Mouse (Mus musculus): ENCODE results near the gene Ang2. TPM values are rescaled to one million over a fixed set of nuclear protein-coding genes. Genes with fewer than 3 reads are reported as not detected.

The Ang2 gene
- total and polyA plus RNA-seq, 3 experiments: not detected

GRCm38 (mm10) chr14:51145521-51145920 lies 53.4 kb downstream of the Ang2 start:
- dilution Hi-C loops (cut with MboI; ENCODE audit: extremely low pct_ligation_motif_present, extremely low pct_unique_long_range_greater_than_20kb, low sequenced_read_pairs) (no loop called here), in situ Hi-C loops (cut with MboI; ENCODE audit: low pct_ligation_motif_present, low pct_unique_long_range_greater_than_20kb, low sequenced_read_pairs) (no loop called here)
- no peak for DNase-seq (ENCODE audit: extremely low read depth)
- TF ChIP-seq EP300 (IDR thresholded peaks at IDR 0.05; ENCODE audit: low read length) (no peak), CHD2 (IDR thresholded peaks at IDR 0.05; ENCODE audit: low read length) (no peak), CTCF (conservative IDR thresholded peaks at IDR 0.05 in 1 of 2, IDR thresholded peaks at IDR 0.05 in 1 of 2; ENCODE audit: low read depth in 2 of 2, low read length in 2 of 2) (no peak), POLR2A (IDR thresholded peaks at IDR 0.05; ENCODE audit: low read depth, low read length) (no peak), MEF2A (IDR thresholded peaks at IDR 0.05; ENCODE audit: borderline replicate concordance, low read depth, low read length) (no peak)
- H3K27me3 ChIP-seq (replicated peaks): no peaks in the 10 kb centered on the region
- H3K4me1 ChIP-seq (ENCODE audit: control insufficient read depth in 1 of 2, insufficient read depth in 2 of 2): peaks cover 2 to 11% of the 10 kb centered on the region in 2 experiments; a peak in 3 of 4 replicates
- H3K4me3 ChIP-seq (replicated peaks in 1 of 3; ENCODE audit: low read depth in 2 of 3, low read length in 2 of 3, poor library complexity in 1 of 3): no peak overlapping the region
- no peaks in the 10 kb centered on the region for H3K79me2 ChIP-seq (replicated peaks; ENCODE audit: control insufficient read depth, extremely low read depth, insufficient read depth, poor library complexity, severe bottlenecking)
- H3K4me2 ChIP-seq (ENCODE audit: insufficient read depth, low read depth, poor library complexity, severe bottlenecking): no peak overlapping the region
- no peaks in the 10 kb centered on the region for H3K9me3 ChIP-seq (replicated peaks; ENCODE audit: low read length)
- no peaks in the 10 kb centered on the region for H3K36me3 ChIP-seq (replicated peaks in 1 of 2; ENCODE audit: control insufficient read depth in 1 of 2, insufficient read depth in 1 of 2, low read length in 1 of 2)
- no peak overlapping the region for H3K9ac ChIP-seq (ENCODE audit: insufficient read depth, low read depth)
- no peak overlapping the region for H3K27ac ChIP-seq (ENCODE audit: insufficient read depth, low read depth)

Other genes with a start within 250 kb of the Ang2 start
- 0.21 TPM in 2 replicates for gene Pnp2, start 243.2 kb downstream of the Ang2 start, total RNA-seq (2012; rRNA removed)
- gene Pnp2, start 243.2 kb downstream of the Ang2 start, total RNA-seq (2014; rRNA removed): 0.43 TPM in 1 of 2 replicates, not detected in the other
- gene Pnp2, start 243.2 kb downstream of the Ang2 start, polyA plus RNA-seq (2012; ENCODE audit: insufficient read length, low read depth): 0.91 TPM in 1 of 2 replicates, not detected in the other
- gene Rnase10, start 191.4 kb downstream of the Ang2 start, total RNA-seq (2012; rRNA removed): not detected in 2 replicates
- gene Rnase10, start 191.4 kb downstream of the Ang2 start, total RNA-seq (2014; rRNA removed): not detected in 2 replicates
- gene Rnase10, start 191.4 kb downstream of the Ang2 start, polyA plus RNA-seq (2012; ENCODE audit: insufficient read length, low read depth): not detected in 2 replicates
- gene Rnase9, start 157.3 kb downstream of the Ang2 start, total RNA-seq (2012; rRNA removed): not detected in 2 replicates
- not detected in 2 replicates for gene Rnase9, start 157.3 kb downstream of the Ang2 start, total RNA-seq (2014; rRNA removed)
- gene Rnase9, start 157.3 kb downstream of the Ang2 start, polyA plus RNA-seq (2012; ENCODE audit: insufficient read length, low read depth): not detected in 2 replicates
- not detected in 2 replicates for gene Rnase11, start 149.0 kb downstream of the Ang2 start, total RNA-seq (2012; rRNA removed)
- gene Rnase11, start 149.0 kb downstream of the Ang2 start, total RNA-seq (2014; rRNA removed): not detected in 2 replicates
- gene Rnase11, start 149.0 kb downstream of the Ang2 start, polyA plus RNA-seq (2012; ENCODE audit: insufficient read length, low read depth): not detected in 2 replicates
- gene Rnase12, start 141.5 kb downstream of the Ang2 start, total RNA-seq (2012; rRNA removed): 0.38 and 0.55 TPM in 2 replicates
- gene Rnase12, start 141.5 kb downstream of the Ang2 start, total RNA-seq (2014; rRNA removed): not detected in 2 replicates
- gene Rnase12, start 141.5 kb downstream of the Ang2 start, polyA plus RNA-seq (2012; ENCODE audit: insufficient read length, low read depth): not detected in 2 replicates
- not detected in 2 replicates for gene Olfr750, start 124.7 kb downstream of the Ang2 start, total RNA-seq (2012; rRNA removed)
- gene Olfr750, start 124.7 kb downstream of the Ang2 start, total RNA-seq (2014; rRNA removed): not detected in 2 replicates
- gene Olfr750, start 124.7 kb downstream of the Ang2 start, polyA plus RNA-seq (2012; ENCODE audit: insufficient read length, low read depth): not detected in 2 replicates
- 0.92 and 1.9 TPM in 2 replicates for gene Rnase4, start 108.1 kb downstream of the Ang2 start, total RNA-seq (2012; rRNA removed)
- gene Rnase4, start 108.1 kb downstream of the Ang2 start, total RNA-seq (2014; rRNA removed): 1.8 and 2.5 TPM in 2 replicates
- gene Rnase4, start 108.1 kb downstream of the Ang2 start, polyA plus RNA-seq (2012; ENCODE audit: insufficient read length, low read depth): 1.1 and 1.6 TPM in 2 replicates
- 1.6 and 2.2 TPM in 2 replicates for gene Ang, start 108.0 kb downstream of the Ang2 start, total RNA-seq (2012; rRNA removed)
- gene Ang, start 108.0 kb downstream of the Ang2 start, total RNA-seq (2014; rRNA removed): 0.44 and 1.2 TPM in 2 replicates
- 0.97 and 1.2 TPM in 2 replicates for gene Ang, start 108.0 kb downstream of the Ang2 start, polyA plus RNA-seq (2012; ENCODE audit: insufficient read length, low read depth)
- gene Eddm3b, start 84.7 kb downstream of the Ang2 start, total RNA-seq (2012; rRNA removed): not detected in 2 replicates
- not detected in 2 replicates for gene Eddm3b, start 84.7 kb downstream of the Ang2 start, total RNA-seq (2014; rRNA removed)
- not detected in 2 replicates for gene Eddm3b, start 84.7 kb downstream of the Ang2 start, polyA plus RNA-seq (2012; ENCODE audit: insufficient read length, low read depth)
- gene Rnase6, start 75.2 kb downstream of the Ang2 start, total RNA-seq (2012; rRNA removed): 15.6 and 18.3 TPM in 2 replicates
- gene Rnase6, start 75.2 kb downstream of the Ang2 start, total RNA-seq (2014; rRNA removed): 35.1 and 38.2 TPM in 2 replicates
- gene Rnase6, start 75.2 kb downstream of the Ang2 start, polyA plus RNA-seq (2012; ENCODE audit: insufficient read length, low read depth): 15.3 and 16.4 TPM in 2 replicates
- 0.17 TPM in 1 of 2 replicates, not detected in the other for gene Rnase1, start 52.4 kb downstream of the Ang2 start, total RNA-seq (2012; rRNA removed)
- gene Rnase1, start 52.4 kb downstream of the Ang2 start, total RNA-seq (2014; rRNA removed): not detected in 2 replicates
- not detected in 2 replicates for gene Rnase1, start 52.4 kb downstream of the Ang2 start, polyA plus RNA-seq (2012; ENCODE audit: insufficient read length, low read depth)
- gene Rnase2b, start 36.9 kb downstream of the Ang2 start, total RNA-seq (2012; rRNA removed): 1.3 and 1.6 TPM in 2 replicates
- gene Rnase2b, start 36.9 kb downstream of the Ang2 start, total RNA-seq (2014; rRNA removed): not detected in 2 replicates
- gene Rnase2b, start 36.9 kb downstream of the Ang2 start, polyA plus RNA-seq (2012; ENCODE audit: insufficient read length, low read depth): 0.33 TPM in 1 of 2 replicates, not detected in the other
- gene Ear14, start 4.2 kb upstream of the Ang2 start, total RNA-seq (2012; rRNA removed): not detected in 2 replicates
- gene Ear14, start 4.2 kb upstream of the Ang2 start, total RNA-seq (2014; rRNA removed): not detected in 2 replicates
- gene Ear14, start 4.2 kb upstream of the Ang2 start, polyA plus RNA-seq (2012; ENCODE audit: insufficient read length, low read depth): not detected in 2 replicates
- gene Rnase2a, start 57.0 kb upstream of the Ang2 start, total RNA-seq (2012; rRNA removed): not detected in 2 replicates
- gene Rnase2a, start 57.0 kb upstream of the Ang2 start, total RNA-seq (2014; rRNA removed): not detected in 2 replicates
- not detected in 2 replicates for gene Rnase2a, start 57.0 kb upstream of the Ang2 start, polyA plus RNA-seq (2012; ENCODE audit: insufficient read length, low read depth)
- not detected in 2 replicates for gene Gm7247, start 162.6 kb upstream of the Ang2 start, total RNA-seq (2012; rRNA removed)
- not detected in 2 replicates for gene Gm7247, start 162.6 kb upstream of the Ang2 start, total RNA-seq (2014; rRNA removed)
- gene Gm7247, start 162.6 kb upstream of the Ang2 start, polyA plus RNA-seq (2012; ENCODE audit: insufficient read length, low read depth): not detected in 2 replicates
- not detected in 2 replicates for gene Vmn2r88, start 211.7 kb upstream of the Ang2 start, total RNA-seq (2012; rRNA removed)
- gene Vmn2r88, start 211.7 kb upstream of the Ang2 start, total RNA-seq (2014; rRNA removed): not detected in 2 replicates
- not detected in 2 replicates for gene Vmn2r88, start 211.7 kb upstream of the Ang2 start, polyA plus RNA-seq (2012; ENCODE audit: insufficient read length, low read depth)